ENCODE assay signal across 32 mouse cellular contexts in the genomic region with DNA sequence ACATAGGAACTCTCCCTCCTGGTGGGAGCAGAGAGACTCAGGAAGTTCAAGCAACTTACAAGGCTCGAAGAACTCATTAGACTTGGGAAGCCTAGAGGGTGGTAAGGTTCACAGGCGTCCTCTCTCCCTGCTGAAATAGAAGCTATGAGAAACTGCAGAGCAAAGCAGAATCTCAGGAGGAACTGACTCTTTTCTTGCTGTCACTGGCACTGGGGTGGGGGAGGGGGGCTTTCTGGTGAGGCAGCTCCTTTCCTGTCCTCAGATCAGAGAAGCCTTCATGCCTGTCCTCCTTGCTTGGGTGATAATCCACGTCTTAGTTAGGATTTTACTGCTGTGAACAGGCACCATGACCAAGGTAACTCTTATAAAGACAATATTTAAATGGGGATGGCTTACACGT. TPM values are rescaled to one million over a fixed set of nuclear protein-coding genes. Genes with fewer than 3 reads are reported as not detected.
DNase-seq lines count a peak whose midpoint lies in the region; ATAC-seq and TF ChIP-seq lines count a peak whose summit lies in the region.
"Had no signal": no experiment of that assay in that cellular context is flagged by ENCODE, and none has a peak within 500 bp of the region (broad histone marks: within the 10 kb centered on the region; RNA-seq: fewer than 3 reads in every experiment).

No protein-coding gene starts in this region.

- no peaks in the 10 kb centered on the region for H3K9me3 ChIP-seq in liver, embryonic 12.5 days (replicated peaks)
- H3K9me3 ChIP-seq in MEL (replicated peaks; ENCODE audit: insufficient read depth, low read length), result no peaks in the 10 kb centered on the region
- no peaks in the 10 kb centered on the region for H3K9me3 ChIP-seq in liver, postnatal 0 days (ENCODE audit: low read length)
- no peaks in the 10 kb centered on the region for H3K9me3 ChIP-seq in intestine, postnatal 0 days (ENCODE audit: control insufficient read depth)
- H3K9me3 ChIP-seq: G1E; heart, embryonic 10.5 days; heart, embryonic 15.5 days; hindbrain, embryonic 12.5 days; liver, embryonic 13.5 days; neural tube, embryonic 13.5 days; stomach, embryonic 15.5 days had no signal

- no peak overlapping the region for H3K27ac ChIP-seq in liver, adult 2 months (replicated peaks; ENCODE audit: insufficient read depth, low read depth, low read length)
- no peak overlapping the region for H3K27ac ChIP-seq in liver, embryonic 12.5 days
- peak overlapping the region; percentile 8; the same call in 1 of the 2 replicates for H3K27ac ChIP-seq in MEL (ENCODE audit: control insufficient read depth, low read depth, low read length)
- no peak overlapping the region for H3K27ac ChIP-seq in liver, postnatal 0 days (ENCODE audit: low read depth)
- H3K27ac ChIP-seq in small intestine, adult 2 months (ENCODE audit: insufficient read depth, low read depth, low read length), result 0 out of 2 replicates have a peak overlapping the region, but pooled peaks have one; percentile 18
- H3K27ac ChIP-seq in intestine, postnatal 0 days (ENCODE audit: low read depth, low read length), result no peak overlapping the region
- H3K27ac ChIP-seq: heart, embryonic 10.5 days; heart, embryonic 15.5 days; hindbrain, embryonic 12.5 days; hindbrain, postnatal 0 days; liver, embryonic 13.5 days; neural tube, embryonic 13.5 days; stomach, embryonic 15.5 days had no signal

- no peak for TF ChIP-seq POLR2A in liver, adult 2 months (IDR thresholded peaks at IDR 0.05; ENCODE audit: extremely low read depth, insufficient read depth, low read length)
- no peak for TF ChIP-seq POLR2A in MEL (IDR thresholded peaks at IDR 0.05; ENCODE audit: control insufficient read depth in 1 of 2, insufficient read depth in 1 of 2, low read depth in 1 of 2, low read length in 2 of 2, poor library complexity in 1 of 2)
- TF ChIP-seq POLR2A in small intestine, adult 2 months (IDR thresholded peaks at IDR 0.05; ENCODE audit: low read depth, low read length), result no peak

- no peak for TF ChIP-seq EP300 in MEL (IDR thresholded peaks at IDR 0.05; ENCODE audit: low read depth in 1 of 2, low read length in 2 of 2)
- no peak for TF ChIP-seq EP300 in liver, postnatal 0 days (IDR thresholded peaks at IDR 0.05; ENCODE audit: low read depth)

- no peak for TF ChIP-seq RAD21 in MEL (IDR thresholded peaks at IDR 0.05; ENCODE audit: low read depth, low read length)

- no peaks in the 10 kb centered on the region for H3K4me1 ChIP-seq in liver, adult 2 months (ENCODE audit: control insufficient read depth, insufficient read depth, low read length)
- H3K4me1 ChIP-seq in liver, embryonic 12.5 days, result peaks cover 50% of the 10 kb centered on the region
- peaks cover 22 to 49% of the 10 kb centered on the region in 2 experiments for H3K4me1 ChIP-seq in MEL (ENCODE audit: control insufficient read depth in 1 of 2, insufficient read depth in 2 of 2, low read length in 2 of 2)
- H3K4me1 ChIP-seq in liver, postnatal 0 days (ENCODE audit: insufficient read depth), result peaks cover 10% of the 10 kb centered on the region
- no peaks in the 10 kb centered on the region for H3K4me1 ChIP-seq in small intestine, adult 2 months (ENCODE audit: control insufficient read depth, insufficient read depth, insufficient read length, low read length)
- H3K4me1 ChIP-seq in intestine, postnatal 0 days (replicated peaks; ENCODE audit: control insufficient read depth, insufficient read depth, low read length), result no peaks in the 10 kb centered on the region

- no peaks in the 10 kb centered on the region for H3K79me2 ChIP-seq in liver, adult 2 months (ENCODE audit: control insufficient read depth, insufficient read depth, low read length)
- peaks cover 6% of the 10 kb centered on the region; the same call in 1 of the 2 replicates for H3K79me2 ChIP-seq in MEL (ENCODE audit: control insufficient read depth, insufficient read depth, low read length, poor library complexity)

- WGBS in liver, adult 2 months, result 70% methylated on average over 4 of the region's 4 CpGs
- 41% methylated on average over 4 of the region's 4 CpGs for WGBS in liver, embryonic 12.5 days (ENCODE audit: insufficient replicate concordance)
- WGBS in liver, postnatal 0 days (ENCODE audit: insufficient replicate concordance), result 38% methylated on average over 4 of the region's 4 CpGs
- WGBS in small intestine, adult 2 months, result 62% methylated on average over 4 of the region's 4 CpGs
- 74% methylated on average over 4 of the region's 4 CpGs for WGBS in intestine, postnatal 0 days

- DNase-seq in liver, adult 2 months (ENCODE audit: extremely low read depth, low read depth, low spot score), result peak; percentile 12
- DNase-seq in MEL (ENCODE audit: low read depth, low spot score), result peak; percentile 55
- peak; percentile 44 for DNase-seq in liver, postnatal 0 days
- DNase-seq in cerebellum, postnatal 25 days, result no peak
- DNase-seq: adrenal gland, postnatal 25 days; cerebellum, adult 18-20 months; cerebellum, postnatal 10 days; forebrain, postnatal 0 days; kidney, adult 9 months; kidney, postnatal 10 days; layer of hippocampus, adult 9-11 months; liver, embryonic 13.5 days; lung, adult 2 months; lung, postnatal 10 days had no signal

- no peak overlapping the region for H3K4me2 ChIP-seq in liver, embryonic 12.5 days
- H3K4me2 ChIP-seq in liver, postnatal 0 days (ENCODE audit: low read depth, low read length), result no peak overlapping the region
- H3K4me2 ChIP-seq in intestine, postnatal 0 days (replicated peaks; ENCODE audit: low read depth), result no peak overlapping the region
- H3K4me2 ChIP-seq: heart, embryonic 15.5 days; hindbrain, embryonic 12.5 days; liver, embryonic 13.5 days; midbrain, embryonic 11.5 days; neural tube, embryonic 13.5 days; stomach, embryonic 15.5 days had no signal

- TF ChIP-seq CTCF in liver, adult 2 months (IDR thresholded peaks at IDR 0.05; ENCODE audit: low read depth, low read length), result no peak
- TF ChIP-seq CTCF in MEL (IDR thresholded peaks at IDR 0.05 in 2 of 3, conservative IDR thresholded peaks at IDR 0.05 in 1 of 3; ENCODE audit: control insufficient read depth in 1 of 3, insufficient read depth in 1 of 3, low read depth in 2 of 3, low read length in 3 of 3, poor library complexity in 1 of 3, severe bottlenecking in 1 of 3), result no peak
- no peak for TF ChIP-seq CTCF in liver, postnatal 0 days (IDR thresholded peaks at IDR 0.05; ENCODE audit: low read depth)
- no peak for TF ChIP-seq CTCF in small intestine, adult 2 months (IDR thresholded peaks at IDR 0.05; ENCODE audit: extremely low read depth, insufficient read length, insufficient replicate concordance, low read depth, low read length)
- no peak for TF ChIP-seq CTCF in intestine, postnatal 0 days (IDR thresholded peaks at IDR 0.05; ENCODE audit: low read depth)

- H3K9ac ChIP-seq in liver, adult 2 months (ENCODE audit: low read depth, low read length), result no peak overlapping the region
- no peak overlapping the region for H3K9ac ChIP-seq in liver, embryonic 12.5 days
- no peak overlapping the region for H3K9ac ChIP-seq in MEL (ENCODE audit: control insufficient read depth, low read depth, low read length, poor library complexity, severe bottlenecking)
- H3K9ac ChIP-seq in liver, postnatal 0 days (replicated peaks), result no peak overlapping the region
- H3K9ac ChIP-seq in intestine, postnatal 0 days (ENCODE audit: low read depth, low read length), result no peak overlapping the region
- H3K9ac ChIP-seq: forebrain, postnatal 0 days; heart, embryonic 15.5 days; hindbrain, embryonic 12.5 days; liver, embryonic 13.5 days; neural tube, embryonic 13.5 days; stomach, embryonic 15.5 days had no signal

- no peak overlapping the region for H3K4me3 ChIP-seq in liver, adult 2 months (ENCODE audit: insufficient read depth, low read depth, low read length)
- no peak overlapping the region for H3K4me3 ChIP-seq in liver, embryonic 12.5 days
- no peak overlapping the region for H3K4me3 ChIP-seq in MEL (ENCODE audit: control insufficient read depth in 1 of 2, insufficient read depth in 1 of 2, low read depth in 2 of 2, low read length in 2 of 2)
- H3K4me3 ChIP-seq in liver, postnatal 0 days (ENCODE audit: low read depth, low read length), result no peak overlapping the region
- no peak overlapping the region for H3K4me3 ChIP-seq in small intestine, adult 2 months (ENCODE audit: low read depth, low read length)
- no peak overlapping the region for H3K4me3 ChIP-seq in intestine, postnatal 0 days (ENCODE audit: low read depth, low read length)
- H3K4me3 ChIP-seq: erythroblast, embryonic 14.5 days; heart, embryonic 10.5 days; heart, embryonic 15.5 days; hindbrain, embryonic 12.5 days; liver, embryonic 13.5 days; myocyte; neural tube, embryonic 13.5 days; stomach, embryonic 15.5 days had no signal

- H3K36me3 ChIP-seq in liver, adult 2 months (ENCODE audit: control insufficient read depth, insufficient read depth, low read length), result no peaks in the 10 kb centered on the region
- H3K36me3 ChIP-seq in liver, embryonic 12.5 days, result no peaks in the 10 kb centered on the region
- peaks cover 0 to 41% of the 10 kb centered on the region in 2 experiments; a peak in 2 of 4 replicates for H3K36me3 ChIP-seq in MEL (ENCODE audit: control insufficient read depth in 1 of 2, insufficient read depth in 2 of 2, low read length in 2 of 2)
- no peaks in the 10 kb centered on the region for H3K36me3 ChIP-seq in liver, postnatal 0 days (replicated peaks; ENCODE audit: insufficient read depth, low read length)
- H3K36me3 ChIP-seq in small intestine, adult 2 months (ENCODE audit: control insufficient read depth, insufficient read depth, low read length), result no peaks in the 10 kb centered on the region
- H3K36me3 ChIP-seq in intestine, postnatal 0 days (ENCODE audit: control insufficient read depth, insufficient read depth), result no peaks in the 10 kb centered on the region
- H3K36me3 ChIP-seq: G1E; heart, embryonic 10.5 days; heart, embryonic 15.5 days; hindbrain, embryonic 12.5 days; liver, embryonic 13.5 days; neural tube, embryonic 13.5 days; stomach, embryonic 15.5 days had no signal

- no peaks in the 10 kb centered on the region for H3K27me3 ChIP-seq in liver, adult 2 months (ENCODE audit: control insufficient read depth, insufficient read depth, low read length)
- no peaks in the 10 kb centered on the region for H3K27me3 ChIP-seq in liver, embryonic 12.5 days (replicated peaks)
- no peaks in the 10 kb centered on the region for H3K27me3 ChIP-seq in MEL (ENCODE audit: control insufficient read depth in 1 of 2, insufficient read depth in 2 of 2, low read length in 2 of 2)
- no peaks in the 10 kb centered on the region for H3K27me3 ChIP-seq in liver, postnatal 0 days (ENCODE audit: insufficient read depth, low read length)
- no peaks in the 10 kb centered on the region for H3K27me3 ChIP-seq in small intestine, adult 2 months (ENCODE audit: control insufficient read depth, insufficient read depth, low read length)
- no peaks in the 10 kb centered on the region for H3K27me3 ChIP-seq in intestine, postnatal 0 days (replicated peaks; ENCODE audit: control insufficient read depth, insufficient read depth, low read length)
- H3K27me3 ChIP-seq: heart, embryonic 15.5 days; hindbrain, embryonic 12.5 days; liver, embryonic 13.5 days; neural tube, embryonic 13.5 days; Patski; stomach, embryonic 15.5 days had no signal

- no peak for ATAC-seq in liver, embryonic 12.5 days
- ATAC-seq in liver, postnatal 0 days, result peak; percentile 40
- no peak for ATAC-seq in monocyte, adult 5-6 weeks (replicated peaks; ENCODE audit: insufficient number of reproducible peaks, low FRiP score, low TSS enrichment, poor library complexity, severe bottlenecking)
- no peak for ATAC-seq in intestine, postnatal 0 days
- ATAC-seq: forebrain, postnatal 0 days; hindbrain, postnatal 0 days; intestine, embryonic 16.5 days; midbrain, embryonic 16.5 days; Patski had no signal

RNA-seq across cellular contexts. Expression of gene St6galnac5, which starts 50.0 kb away (rescaled TPM):
- not detected in 2 replicates for total RNA-seq in liver, adult 2 months (2014; rRNA removed)
- polyA plus RNA-seq in liver, adult 2 months (2012; rRNA removed), result not detected in 2 replicates
- 0.05 and 0.10 TPM in 2 replicates for polyA plus RNA-seq in liver, embryonic 12.5 days (2016; fragmentation: Nextera tagmentation; extraction: Ambion mirVana)
- total RNA-seq in MEL (2012; rRNA removed), result not detected in 2 replicates
- polyA plus RNA-seq in MEL (2012; ENCODE audit: insufficient read depth in 1 of 2, insufficient read length in 2 of 2, low read depth in 1 of 2, low replicate concordance in 2 of 2, missing spikeins in 1 of 2), result not detected
- polyA plus RNA-seq in liver, postnatal 0 days (2015; fragmentation: Nextera tagmentation; extraction: Ambion mirVana), result 0.02 TPM in 1 of 2 replicates, not detected in the other
- 0.14 and 0.28 TPM in 2 replicates for polyA plus RNA-seq in small intestine, adult 2 months (2012; rRNA removed)
- 0.10 to 2.5 TPM (median 0.19 TPM) in 3 replicates for total RNA-seq in monocyte, adult 5-6 weeks (2017)
- 0.22 and 0.27 TPM in 2 replicates for polyA plus RNA-seq in intestine, postnatal 0 days (2015; fragmentation: Nextera tagmentation; extraction: Ambion mirVana)
- total RNA-seq: heart, postnatal 25 days had no signal
- polyA plus RNA-seq: erythroblast, embryonic 14.5 days; G1E; myocyte had no signal

Comparison
In these comparisons a context has a peak if more than half of its experiments do, and no peak if none do; other contexts are left out.
1. DNase-seq: peak in liver, adult 2 months (single experiment), MEL (single experiment) and liver, postnatal 0 days (single experiment); none in cerebellum, postnatal 25 days (0 of 2).
2. H3K27ac ChIP-seq: peak in MEL (single experiment) and small intestine, adult 2 months (single experiment); none in liver, adult 2 months (single experiment), liver, embryonic 12.5 days (single experiment), liver, postnatal 0 days (single experiment) and intestine, postnatal 0 days (single experiment).